ENCODE assay signal across 19 mouse cellular contexts in genomic region chr10:117456427-117456826, GRCm38 (mm10).
DNase-seq lines count a peak whose midpoint lies in the region; ATAC-seq and TF ChIP-seq lines count a peak whose summit lies in the region.
"Had no signal": no experiment of that assay in that cellular context is flagged by ENCODE, and none has a peak within 500 bp of the region (broad histone marks: within the 10 kb centered on the region; RNA-seq: fewer than 3 reads in every experiment).

No protein-coding gene starts in this region.

- H3K9me3 ChIP-seq in kidney, embryonic 15.5 days (replicated peaks) = no peaks in the 10 kb centered on the region
- H3K9me3 ChIP-seq in liver, postnatal 0 days (ENCODE audit: low read length) = no peaks in the 10 kb centered on the region
- H3K9me3 ChIP-seq in embryonic facial prominence, embryonic 10.5 days = no peaks in the 10 kb centered on the region
- H3K9me3 ChIP-seq in hindbrain, embryonic 10.5 days = no peaks in the 10 kb centered on the region
- H3K9me3 ChIP-seq: embryonic facial prominence, embryonic 15.5 days; heart, embryonic 15.5 days; midbrain, embryonic 12.5 days had no signal

- no peak for TF ChIP-seq EP300 in liver, postnatal 0 days (IDR thresholded peaks at IDR 0.05; ENCODE audit: low read depth)

- no peak for ATAC-seq in kidney, embryonic 15.5 days (replicated peaks; ENCODE audit: low FRiP score)
- peak; percentile 68 for ATAC-seq in liver, postnatal 0 days
- ATAC-seq in CD4-positive, CD25-positive, alpha-beta regulatory T cell, adult 4 months = no peak

- no peak for DNase-seq in kidney, postnatal 25 days
- DNase-seq in testis, postnatal 14 days (ENCODE audit: low spot score) = no peak
- peak; percentile 40 for DNase-seq in liver, postnatal 0 days
- no peak for DNase-seq in embryonic facial prominence, embryonic 10.5 days (ENCODE audit: low spot score)
- no peak for DNase-seq in hindbrain, embryonic 10.5 days (ENCODE audit: low spot score)
- DNase-seq: cerebellum, adult 9-11 months; gastrocnemius, postnatal 14 days; heart, adult 2 months; kidney, postnatal 4 days; left cerebral cortex, postnatal 4 days; right cerebral cortex, postnatal 25 days; thymus, postnatal 36 days had no signal

- no peak overlapping the region for H3K9ac ChIP-seq in kidney, embryonic 15.5 days
- no peak overlapping the region for H3K9ac ChIP-seq in liver, postnatal 0 days (replicated peaks)
- H3K9ac ChIP-seq: embryonic facial prominence, embryonic 15.5 days; heart, embryonic 15.5 days; midbrain, embryonic 12.5 days had no signal

- H3K4me3 ChIP-seq in kidney, embryonic 15.5 days (replicated peaks) = no peak overlapping the region
- peak overlapping the region; percentile 64 for H3K4me3 ChIP-seq in testis, adult 2 months (ENCODE audit: control insufficient read depth, low read depth, low read length)
- H3K4me3 ChIP-seq in liver, postnatal 0 days (ENCODE audit: low read depth, low read length) = no peak overlapping the region
- H3K4me3 ChIP-seq in embryonic facial prominence, embryonic 10.5 days = no peak overlapping the region
- H3K4me3 ChIP-seq in hindbrain, embryonic 10.5 days = no peak overlapping the region
- H3K4me3 ChIP-seq: embryonic facial prominence, embryonic 15.5 days; heart, adult 2 months; heart, embryonic 15.5 days; midbrain, embryonic 12.5 days had no signal

- no peak for TF ChIP-seq CTCF in testis, adult 2 months (IDR thresholded peaks at IDR 0.05; ENCODE audit: control insufficient read depth, insufficient read depth, insufficient replicate concordance, low read depth, low read length)
- TF ChIP-seq CTCF in liver, postnatal 0 days (IDR thresholded peaks at IDR 0.05; ENCODE audit: low read depth) = no peak

- H3K27me3 ChIP-seq in kidney, embryonic 15.5 days = no peaks in the 10 kb centered on the region
- H3K27me3 ChIP-seq in testis, adult 2 months (ENCODE audit: control insufficient read depth, insufficient read depth, low read length) = no peaks in the 10 kb centered on the region
- H3K27me3 ChIP-seq in liver, postnatal 0 days (ENCODE audit: insufficient read depth, low read length) = no peaks in the 10 kb centered on the region
- H3K27me3 ChIP-seq in embryonic facial prominence, embryonic 10.5 days (replicated peaks; ENCODE audit: low read depth, poor library complexity, severe bottlenecking) = no peaks in the 10 kb centered on the region; the same call in 1 of the 2 replicates
- peaks cover 2% of the 10 kb centered on the region; the same call in 1 of the 2 replicates for H3K27me3 ChIP-seq in hindbrain, embryonic 10.5 days (ENCODE audit: insufficient read depth, poor library complexity, severe bottlenecking)
- H3K27me3 ChIP-seq: CH12.LX; embryonic facial prominence, embryonic 15.5 days; heart, embryonic 15.5 days had no signal

- TF ChIP-seq POLR2A in testis, adult 2 months (IDR thresholded peaks at IDR 0.05; ENCODE audit: control insufficient read depth, low read depth, low read length) = no peak

- peak overlapping the region; percentile 56 for H3K27ac ChIP-seq in kidney, embryonic 15.5 days
- no peak overlapping the region for H3K27ac ChIP-seq in testis, adult 2 months (ENCODE audit: control insufficient read depth, insufficient read depth, low read depth, low read length)
- H3K27ac ChIP-seq in liver, postnatal 0 days (ENCODE audit: low read depth) = peak overlapping the region; percentile 82
- no peak overlapping the region for H3K27ac ChIP-seq in embryonic facial prominence, embryonic 10.5 days (replicated peaks)
- H3K27ac ChIP-seq in hindbrain, embryonic 10.5 days = no peak overlapping the region
- H3K27ac ChIP-seq: embryonic facial prominence, embryonic 15.5 days; heart, adult 2 months; heart, embryonic 15.5 days; midbrain, embryonic 12.5 days had no signal

- H3K4me2 ChIP-seq in kidney, embryonic 15.5 days = no peak overlapping the region
- H3K4me2 ChIP-seq in liver, postnatal 0 days (ENCODE audit: low read depth, low read length) = 0 out of 2 replicates have a peak overlapping the region, but pooled peaks have one; percentile 9
- H3K4me2 ChIP-seq: embryonic facial prominence, embryonic 15.5 days; heart, embryonic 15.5 days; midbrain, embryonic 12.5 days had no signal

- peaks cover 25% of the 10 kb centered on the region for H3K4me1 ChIP-seq in kidney, embryonic 15.5 days
- peaks cover 6% of the 10 kb centered on the region; the same call in 1 of the 2 replicates for H3K4me1 ChIP-seq in testis, adult 2 months (ENCODE audit: control insufficient read depth, insufficient read depth, low read length)
- peaks cover 3% of the 10 kb centered on the region for H3K4me1 ChIP-seq in liver, postnatal 0 days (ENCODE audit: insufficient read depth)
- H3K4me1 ChIP-seq in embryonic facial prominence, embryonic 10.5 days = peaks cover 12% of the 10 kb centered on the region; the same call in 1 of the 2 replicates
- no peaks in the 10 kb centered on the region for H3K4me1 ChIP-seq in hindbrain, embryonic 10.5 days (replicated peaks)
- H3K4me1 ChIP-seq: midbrain, embryonic 12.5 days had no signal

- H3K36me3 ChIP-seq in kidney, embryonic 15.5 days = no peaks in the 10 kb centered on the region
- H3K36me3 ChIP-seq in testis, adult 2 months (ENCODE audit: control insufficient read depth, insufficient read depth, low read length) = no peaks in the 10 kb centered on the region
- H3K36me3 ChIP-seq in liver, postnatal 0 days (replicated peaks; ENCODE audit: insufficient read depth, low read length) = no peaks in the 10 kb centered on the region
- no peaks in the 10 kb centered on the region for H3K36me3 ChIP-seq in embryonic facial prominence, embryonic 10.5 days (replicated peaks)
- no peaks in the 10 kb centered on the region for H3K36me3 ChIP-seq in hindbrain, embryonic 10.5 days
- H3K36me3 ChIP-seq: embryonic facial prominence, embryonic 15.5 days; heart, embryonic 15.5 days; midbrain, embryonic 12.5 days had no signal

- WGBS in kidney, embryonic 15.5 days = 49% methylated on average over 8 of the region's 8 CpGs
- WGBS in liver, postnatal 0 days (ENCODE audit: insufficient replicate concordance) = 56% methylated on average over 8 of the region's 8 CpGs
- 59% methylated on average over 8 of the region's 8 CpGs for WGBS in embryonic facial prominence, embryonic 10.5 days
- WGBS in hindbrain, embryonic 10.5 days = 57% methylated on average over 8 of the region's 8 CpGs

Comparison
In these comparisons a context has a peak if more than half of its experiments do, and no peak if none do; other contexts are left out.
1. H3K27ac ChIP-seq: peak in kidney, embryonic 15.5 days (single experiment) and liver, postnatal 0 days (single experiment); none in testis, adult 2 months (single experiment), embryonic facial prominence, embryonic 10.5 days (single experiment) and hindbrain, embryonic 10.5 days (single experiment).